Mouse (Mus musculus) erythroblast, embryonic 14.5 days (primary cell): ENCODE measurements around the gene Ncapg2.

Experiments
- GATA1 ChIP-seq: IDR thresholded peaks from 2 replicates; pipeline ENCODE4 v1.6.1; 2012; ENCODE audit warnings: low read length, inconsistent platforms, mixed read lengths
- TAL1 ChIP-seq: IDR thresholded peaks from 3 replicates; pipeline ENCODE4 v1.6.1; 2012; ENCODE audit warnings: low read length, inconsistent platforms, mixed read lengths

GRCm38 (mm10) chr12:116485591-116486403 lies 80.6 kb downstream of the Ncapg2 start, which contains the start of gene Ptprn2:
- no peak for TF ChIP-seq GATA1
- no peak for TF ChIP-seq TAL1
